Mouse (Mus musculus): ENCODE data around the gene Rtkn2.

Rtkn2 gene

DNA sequence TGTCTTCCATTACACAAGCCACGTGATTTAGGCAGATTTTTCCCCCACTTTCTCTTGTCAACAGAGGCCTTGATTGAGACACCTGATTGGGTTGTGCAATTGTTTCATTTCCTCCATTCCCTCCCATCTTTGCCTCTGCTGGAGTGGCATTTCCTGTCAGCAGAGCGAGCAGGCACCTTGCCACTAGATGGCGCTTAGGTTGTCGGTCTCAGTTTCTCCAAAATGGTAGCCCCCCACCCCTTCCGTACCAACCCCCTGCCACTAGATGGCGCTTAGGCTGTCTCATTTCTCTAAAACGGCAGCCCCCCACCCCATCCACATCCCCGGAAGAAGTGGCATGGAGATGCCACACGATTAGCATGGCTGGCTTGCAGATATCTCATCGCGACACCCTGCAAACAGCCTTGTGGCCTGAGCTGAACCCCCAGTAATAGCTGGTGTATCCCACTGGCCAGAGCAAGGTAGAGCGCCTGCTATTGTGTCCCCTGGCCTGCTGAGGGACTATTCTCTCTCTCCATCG, 18.8 kb downstream of the Rtkn2 start:
- no peak for DNase-seq

- no peak for DNase-seq
These were observed 19.8 kb downstream of the Rtkn2 start for GRCm38 (mm10) chr10:67999170-67999569.

DNA sequence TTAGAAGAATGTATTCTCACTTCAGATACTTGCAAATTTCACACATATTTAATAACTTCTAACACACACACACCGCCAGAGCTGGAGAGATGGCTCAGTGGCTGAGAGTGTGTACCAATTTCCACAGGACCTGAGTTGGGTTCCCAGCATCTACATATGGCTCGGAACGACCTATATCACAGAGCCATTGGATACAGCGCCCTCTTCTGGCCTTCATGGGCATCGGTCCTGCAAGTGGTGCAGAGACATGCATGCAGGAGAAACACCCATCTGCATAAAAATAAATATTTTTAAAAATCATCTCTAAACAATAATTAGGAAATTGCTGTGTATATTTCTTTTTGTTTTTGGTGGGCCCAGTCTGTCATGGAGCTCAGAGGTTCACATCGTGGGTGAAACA, 22.1 kb downstream of the Rtkn2 start:
- no peak for DNase-seq

DNA sequence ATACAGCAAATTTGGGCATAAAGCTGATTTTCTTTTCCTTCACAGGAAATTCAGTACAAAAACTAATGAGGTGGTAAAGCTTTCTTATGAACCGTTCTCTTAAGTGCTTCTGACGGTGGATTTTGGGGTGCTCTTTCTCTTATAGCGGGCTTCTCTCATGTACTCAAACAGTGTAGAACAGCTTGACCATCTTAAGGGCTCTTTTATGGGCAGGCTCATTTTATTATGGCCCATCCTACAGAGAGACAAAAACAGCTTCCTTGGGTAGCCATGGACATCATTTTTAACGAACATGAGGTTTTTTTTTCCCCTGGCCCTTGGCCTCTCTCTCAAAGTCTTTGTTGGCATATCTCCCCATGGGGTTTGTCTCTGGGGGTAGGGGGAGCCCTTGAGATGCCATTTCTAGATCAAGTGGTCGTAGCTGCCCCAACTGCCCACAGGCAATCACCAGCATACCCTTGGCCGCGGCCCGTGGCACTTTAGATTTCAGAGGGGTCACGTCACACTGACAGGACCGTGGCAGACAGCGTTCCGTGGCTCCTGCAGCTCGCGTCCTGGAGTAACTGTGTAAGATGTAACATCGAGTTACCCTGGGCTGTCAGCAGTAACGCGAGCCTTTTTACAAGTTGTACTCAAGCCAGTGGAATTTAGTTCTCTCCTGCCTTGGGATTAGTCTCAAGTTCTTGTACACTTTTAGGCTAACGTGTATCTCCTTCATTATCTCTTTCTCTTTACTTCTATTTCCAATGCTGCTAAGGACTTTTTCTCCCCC, 24.5 kb downstream of the Rtkn2 start:
- no peak for DNase-seq

- DNase-seq = no peak
These were observed 26.0 kb downstream of the Rtkn2 start for GRCm38 (mm10) chr10:68005404-68005803.

- DNase-seq = no peak
These were observed 27.1 kb downstream of the Rtkn2 start for GRCm38 (mm10) chr10:68006491-68006890.

- no peak for DNase-seq
These were observed 27.7 kb downstream of the Rtkn2 start for GRCm38 (mm10) chr10:68007103-68007502.

GRCm38 (mm10) chr10:68008198-68008955, 29.0 kb downstream of the Rtkn2 start:
- no peak for DNase-seq

DNA sequence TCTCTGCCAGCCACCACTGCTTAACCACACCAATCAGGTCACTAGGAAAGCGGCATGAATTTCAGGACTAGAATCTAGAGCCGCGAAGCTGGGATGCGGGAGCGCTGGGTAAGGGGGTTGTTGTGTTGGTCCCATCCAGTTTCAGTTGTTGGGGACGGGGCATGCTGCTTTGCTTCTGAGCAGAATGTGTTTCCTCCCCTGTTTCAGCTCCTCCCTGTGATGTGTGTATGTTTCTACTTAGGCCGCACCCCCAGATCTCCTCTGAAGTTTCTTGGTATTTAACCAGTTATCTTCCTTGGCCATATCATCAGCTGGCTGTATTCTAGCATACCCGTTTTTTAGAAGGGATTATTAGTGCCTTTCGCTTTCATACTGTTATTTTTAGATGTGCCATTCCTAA, 29.9 kb downstream of the Rtkn2 start:
- DNase-seq = no peak

- DNase-seq = no peak
These were observed 30.5 kb downstream of the Rtkn2 start for GRCm38 (mm10) chr10:68009867-68010266.

DNA sequence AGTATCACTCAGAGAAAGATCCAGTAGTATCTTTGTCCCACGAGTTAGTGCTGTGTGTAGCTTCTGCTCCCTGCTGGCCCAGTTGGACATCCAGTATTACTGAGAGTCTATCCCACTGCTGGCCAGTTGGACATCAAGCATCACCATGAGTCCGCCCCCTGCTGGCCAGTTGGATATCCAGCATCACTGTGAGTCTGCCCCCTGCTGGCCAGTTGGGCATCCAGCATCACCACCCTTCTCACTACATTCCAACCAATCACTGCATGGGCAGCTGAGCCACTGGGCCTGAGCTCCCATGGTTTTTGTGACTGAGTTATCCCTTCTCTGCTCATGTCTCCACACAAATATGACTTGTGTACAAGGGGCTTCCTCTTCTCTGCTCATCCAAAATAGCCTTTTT, 33.8 kb downstream of the Rtkn2 start:
- no peak for DNase-seq

GRCm38 (mm10) chr10:68020755-68021154, 41.4 kb downstream of the Rtkn2 start:
- no peak for DNase-seq

- DNase-seq = no peak
These were observed 46.3 kb downstream of the Rtkn2 start for GRCm38 (mm10) chr10:68025660-68026059.

GRCm38 (mm10) chr10:68028327-68029080, 49.1 kb downstream of the Rtkn2 start:
- no peak for DNase-seq

DNA sequence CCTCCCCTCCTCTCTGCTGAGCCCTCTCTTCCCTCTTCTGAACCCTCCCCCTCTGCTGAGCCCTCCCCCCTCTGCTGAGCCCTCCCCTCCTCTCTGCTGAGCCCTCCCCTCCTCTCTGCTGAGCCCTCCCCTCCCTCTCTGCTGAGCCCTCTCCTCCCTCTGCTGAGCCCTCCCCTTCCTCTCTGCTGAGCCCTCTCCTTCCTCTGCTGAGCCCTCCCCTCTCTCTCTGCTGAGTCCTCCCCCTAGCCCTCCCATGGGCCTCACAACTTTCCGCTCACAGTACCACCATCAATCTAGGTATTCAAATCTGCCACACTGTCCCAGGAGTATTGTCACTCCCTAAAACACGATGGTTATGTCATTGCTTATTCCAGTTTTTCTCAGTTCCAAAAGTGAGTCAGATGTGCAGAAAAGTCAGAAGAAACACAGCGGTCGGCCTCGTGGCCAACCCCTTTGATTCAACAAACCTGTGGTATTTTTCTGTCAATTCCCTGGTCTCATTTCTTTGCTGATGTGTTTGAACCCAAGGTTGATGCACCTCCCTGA, 49.8 kb downstream of the Rtkn2 start:
- no peak for DNase-seq

- no peak for DNase-seq
These were observed 50.7 kb downstream of the Rtkn2 start for GRCm38 (mm10) chr10:68030027-68030426.

GRCm38 (mm10) chr10:68035707-68036367, 56.5 kb downstream of the Rtkn2 start:
- DNase-seq = no peak

- no peak for DNase-seq
These were observed 57.1 kb downstream of the Rtkn2 start for GRCm38 (mm10) chr10:68036368-68036980.

DNA sequence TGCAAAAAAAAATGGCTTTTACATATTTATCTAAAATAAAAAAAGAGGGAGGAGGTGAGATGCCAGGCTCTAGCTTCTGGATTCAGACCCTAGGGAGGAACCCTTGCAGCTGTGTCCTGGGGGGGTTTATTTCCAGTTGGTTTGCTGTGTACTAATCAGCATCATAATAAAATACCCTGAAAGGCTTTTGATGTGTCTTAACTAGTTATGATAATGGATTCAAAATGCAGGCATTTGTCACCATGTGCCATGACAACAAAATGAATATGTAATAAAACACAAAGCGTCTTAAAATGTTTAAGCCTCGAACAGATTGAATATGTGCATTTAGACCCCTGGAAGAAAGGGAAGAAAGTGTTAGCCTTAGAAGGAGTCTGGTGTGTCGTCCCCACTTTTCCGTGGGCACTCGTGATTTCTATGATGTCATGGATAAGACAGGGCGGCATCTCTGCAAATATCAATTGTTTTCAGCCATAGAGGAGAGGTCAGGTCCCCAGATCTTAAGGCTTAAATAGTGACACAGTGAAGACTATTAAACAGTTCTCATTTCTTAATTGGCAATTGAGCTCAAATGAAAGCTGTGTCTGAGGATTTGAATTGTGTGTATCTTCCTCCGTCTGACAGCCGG, 59.7 kb downstream of the Rtkn2 start:
- no peak for DNase-seq

DNA sequence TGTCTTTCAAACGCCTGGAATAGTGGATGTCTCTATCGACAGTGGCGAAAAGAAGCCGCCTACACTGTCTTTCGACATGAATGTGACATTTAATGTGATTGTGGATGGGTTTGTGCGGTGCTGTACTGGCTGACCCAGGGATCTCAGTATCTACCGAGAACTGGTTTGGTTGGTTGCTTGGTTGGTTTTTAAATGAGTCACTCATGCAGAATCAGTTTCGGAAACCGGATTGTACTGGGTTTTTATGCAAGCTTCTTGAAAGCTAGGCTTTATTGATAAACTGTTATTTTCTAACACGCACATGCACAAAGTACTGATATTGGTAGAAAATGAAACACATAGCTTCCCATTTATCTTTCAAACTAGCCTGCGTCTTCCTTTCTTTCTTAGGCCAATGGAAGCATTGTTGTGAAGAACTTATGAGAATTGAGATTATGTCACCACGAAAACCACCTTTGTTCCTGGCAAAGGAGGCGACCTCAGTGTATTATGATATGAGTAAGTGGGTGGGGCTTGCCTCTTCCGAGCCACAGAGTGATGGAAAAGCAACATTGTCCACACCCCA, 60.4 kb downstream of the Rtkn2 start:
- no peak for DNase-seq

- DNase-seq = no peak
These were observed 61.0 kb downstream of the Rtkn2 start for GRCm38 (mm10) chr10:68040394-68040793.
